Mouse (Mus musculus) stomach, embryonic 14.5 days (tissue): ENCODE measurements around the gene Casc1. TPM values are rescaled to one million over a fixed set of nuclear protein-coding genes. Genes with fewer than 3 reads are reported as not detected.

ENCODE experiments used
- ATAC-seq: fragments of 200-750 bp; cut with Nextera tagmentation; 2 replicates; pipeline ENCODE4 v1.8.0; 2017; ENCODE audit warnings: low read depth, moderate TSS enrichment; ENCODE audit not compliant: insufficient number of reproducible peaks, insufficient read depth, low FRiP score
- H3K27ac ChIP-seq: fragments of 300-500 bp; sonication (generic); 2 replicates; pipeline ENCODE4 v1.5.1; 2014; ENCODE audit warnings: mild to moderate bottlenecking, low read length, moderate library complexity, mixed read lengths
- H3K27me3 ChIP-seq: fragments of 300-500 bp; sonication (generic); 2 replicates; pipeline ENCODE4 v1.6.1; 2014; ENCODE audit warnings: low read length, control low read depth, mixed read lengths; ENCODE audit not compliant: control insufficient read depth, insufficient read depth
- H3K36me3 ChIP-seq: fragments of 300-500 bp; sonication (generic); 2 replicates; pipeline ENCODE4 v1.6.1; 2014; ENCODE audit warnings: mild to moderate bottlenecking, control low read depth, low read length, moderate library complexity, mixed read lengths; ENCODE audit not compliant: control insufficient read depth, insufficient read depth
- H3K4me1 ChIP-seq: fragments of 300-500 bp; sonication (generic); 2 replicates; pipeline ENCODE4 v1.6.1; 2014; ENCODE audit warnings: low read length, control low read depth, mixed read lengths; ENCODE audit not compliant: control insufficient read depth, insufficient read depth
- H3K4me2 ChIP-seq: fragments of 300-500 bp; sonication (generic); replicated peaks from 2 replicates; pipeline ENCODE4 v1.6.1; 2014; ENCODE audit warnings: low read depth, low read length, control low read depth
- H3K4me3 ChIP-seq: fragments of 300-500 bp; sonication (generic); 2 replicates; pipeline ENCODE4 v1.5.1; 2014; ENCODE audit warnings: low read depth, low read length, control low read depth
- H3K9ac ChIP-seq: fragments of 300-500 bp; sonication (generic); replicated peaks from 2 replicates; pipeline ENCODE4 v1.6.1; 2014; ENCODE audit warnings: low read depth, mild to moderate bottlenecking, control low read depth, low read length, moderate library complexity, mixed read lengths
- H3K9me3 ChIP-seq: fragments of 300-500 bp; sonication (generic); 2 replicates; pipeline ENCODE4 v1.6.1; 2016; ENCODE audit warnings: low read depth, low read length, control low read depth; ENCODE audit not compliant: control insufficient read depth
- WGBS: fragments of 180-500 bp; shearing (Covaris S2); extraction: QIAGEN DNeasy Blood & Tissue Kit; methylation state at CpG from one replicate; pipeline ENCODE4 v1.1.7; 2014; 5-methylcytosine and 5-hydroxymethylcytosine counted together
- polyA plus RNA-seq: library from polyadenylated mRNA; unstranded; fragments of >200 nt; fragmentation: Nextera tagmentation; extraction: Ambion mirVana; gene quantifications from 2 replicates; pipeline ENCODE4 v1.2.1, GENCODE M21; 2014

Gene Casc1
- 0.73 and 0.74 TPM in 2 replicates for polyA plus RNA-seq

DNA sequence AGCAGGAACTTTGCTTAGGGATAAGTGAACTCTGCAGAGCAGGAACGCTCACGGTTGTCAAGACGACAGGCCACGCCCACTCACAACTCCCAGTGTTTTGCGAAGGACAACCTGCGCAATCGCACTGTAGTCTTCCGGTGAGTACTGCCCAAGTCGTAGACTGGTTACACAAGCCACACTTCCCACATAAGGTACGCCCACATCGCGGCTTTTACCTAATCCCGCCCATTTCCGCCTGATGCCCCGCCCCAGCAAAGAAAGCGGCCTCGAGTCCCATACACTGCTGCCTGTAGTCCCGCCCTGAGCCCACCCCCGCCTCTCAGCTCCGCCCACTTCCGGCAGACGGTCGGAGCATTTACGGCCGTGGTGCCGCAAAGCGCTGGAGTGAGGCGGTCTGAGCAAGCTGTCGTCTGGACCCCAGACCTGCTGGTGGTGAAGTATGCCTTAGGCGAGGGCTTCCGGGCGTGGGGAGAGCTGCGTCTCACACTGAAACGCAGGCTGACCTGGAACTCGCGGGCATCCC, at the start of gene Casc1, which contains the start of gene Etfrf1:
Gene Casc1, minus strand, starts transcription at position 190 of the 523 bp plus-strand sequence.
Gene Etfrf1, plus strand, starts transcription at position 319 of the 523 bp plus-strand sequence.
- under 1% methylated on average over 35 of the region's 36 CpGs for WGBS
- ATAC-seq: peak; percentile 100
- peak within 1 kb of the TSS; percentile 83 for H3K4me2 ChIP-seq

DNA sequence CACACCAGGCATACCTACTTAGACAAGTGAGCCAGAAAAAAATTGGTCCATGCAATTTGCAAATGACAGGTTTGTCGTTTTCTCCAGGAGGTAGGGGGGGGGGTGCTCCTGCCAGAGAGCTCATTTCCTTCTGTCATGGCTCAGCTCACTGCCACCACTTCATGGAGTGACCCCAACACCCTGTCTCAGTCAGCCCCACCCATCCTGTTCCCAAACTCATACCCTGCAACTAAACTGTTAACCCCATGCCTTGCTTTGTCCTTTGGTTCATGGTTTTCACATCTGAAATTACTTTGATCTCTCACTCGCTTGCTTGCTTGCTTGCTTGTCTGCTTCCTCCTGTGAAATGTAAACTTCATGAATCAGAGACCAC, 45.9 kb upstream of the Casc1 start:
- H3K27ac ChIP-seq: peak overlapping the region; percentile 33; the same call in 1 of the 2 replicates
- no peak for ATAC-seq
- no peak overlapping the region for H3K4me3 ChIP-seq

More for the DNA sequence above, at the start of gene Casc1, which contains the start of gene Etfrf1:
- H3K27me3 ChIP-seq: no peaks in the 10 kb centered on the region
- peak within 1 kb of the TSS; percentile 77 for H3K4me3 ChIP-seq
- peaks cover 9% of the 10 kb centered on the region; the same call in 1 of the 2 replicates for H3K4me1 ChIP-seq
- peak within 1 kb of the TSS; percentile 96 for H3K27ac ChIP-seq
- peaks cover 4% of the 10 kb centered on the region for H3K36me3 ChIP-seq
- H3K9ac ChIP-seq: peak within 1 kb of the TSS; percentile 84
- no peaks in the 10 kb centered on the region for H3K9me3 ChIP-seq

DNA sequence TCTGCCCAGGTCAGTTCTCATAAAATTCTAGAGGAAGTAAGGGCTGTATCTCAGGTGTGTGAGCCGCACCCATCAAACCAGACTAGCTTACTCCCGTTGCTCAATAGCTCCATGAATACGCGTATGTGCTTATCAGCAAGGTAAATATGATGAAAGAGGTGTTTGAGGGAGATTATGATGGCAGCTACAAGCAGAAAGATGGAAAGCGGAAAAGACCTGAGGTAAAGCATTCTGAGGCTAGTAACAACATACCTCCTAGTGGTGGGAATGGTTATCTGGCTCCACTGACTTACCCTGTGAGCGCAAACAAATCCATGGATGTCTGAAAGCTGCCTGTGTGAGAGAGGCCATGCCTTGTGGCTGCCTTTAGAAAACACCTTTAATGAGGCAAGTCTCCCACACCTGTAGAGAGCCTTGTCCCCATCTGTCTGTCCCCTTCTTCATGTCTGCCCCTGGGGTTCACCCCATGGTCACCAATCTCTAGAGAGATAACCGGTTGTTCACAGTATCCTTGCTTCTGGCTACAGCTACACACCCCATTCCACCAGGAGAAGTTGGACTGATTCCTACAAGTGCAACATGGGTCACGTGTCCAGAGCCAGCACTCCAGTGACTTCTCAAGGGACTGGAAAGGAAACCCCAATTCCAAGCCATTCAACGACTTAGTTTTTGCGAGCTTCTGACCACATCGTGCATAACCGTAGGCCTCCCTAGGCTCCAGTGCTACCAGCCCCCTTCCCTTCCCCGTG, 45.3 kb upstream of the Casc1 start:
- no peak overlapping the region for H3K4me2 ChIP-seq
- 67% methylated on average over 13 of the region's 13 CpGs for WGBS
- no peak overlapping the region for H3K4me3 ChIP-seq
- H3K27ac ChIP-seq: peak overlapping the region; percentile 33; the same call in 1 of the 2 replicates
- H3K9ac ChIP-seq: no peak overlapping the region
- no peaks in the 10 kb centered on the region for H3K27me3 ChIP-seq
- no peaks in the 10 kb centered on the region for H3K9me3 ChIP-seq
- H3K4me1 ChIP-seq: peaks cover 4% of the 10 kb centered on the region; the same call in 1 of the 2 replicates
- H3K36me3 ChIP-seq: no peaks in the 10 kb centered on the region
- ATAC-seq: peak; percentile 84

More for the DNA sequence above, 45.9 kb upstream of the Casc1 start:
- Histone ChIP-seq H3K9ac (no peak overlapping the region), H3K27me3 (no peaks in the 10 kb centered on the region), H3K36me3 (no peaks in the 10 kb centered on the region), H3K4me2 (no peak overlapping the region), H3K4me1 (peaks cover 4% of the 10 kb centered on the region; the same call in 1 of the 2 replicates), H3K9me3 (no peaks in the 10 kb centered on the region)
- WGBS: 29% methylated on average over 2 of the region's 2 CpGs

DNA sequence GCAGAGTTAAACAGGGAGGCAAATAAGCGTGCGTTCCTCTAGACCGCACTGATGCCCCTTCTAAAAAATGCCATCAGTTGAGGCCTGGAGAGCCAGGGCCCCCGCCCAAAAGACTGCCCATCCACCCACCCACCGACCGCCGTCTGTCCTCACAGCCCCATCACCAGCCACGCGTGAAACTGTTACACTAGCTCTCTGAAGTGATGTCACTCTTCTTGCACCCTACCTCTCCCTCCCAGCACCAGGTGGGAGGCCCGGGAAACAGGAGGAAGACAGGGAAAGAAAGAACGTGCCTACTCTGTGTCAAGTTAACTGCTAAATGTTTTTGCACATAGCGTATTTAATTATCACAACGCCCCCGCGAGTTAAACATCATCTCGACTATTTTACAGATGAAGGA, 40.0 kb upstream of the Casc1 start:
- Histone ChIP-seq H3K9me3 (no peaks in the 10 kb centered on the region), H3K27ac (no peak overlapping the region; the same call in 1 of the 2 replicates), H3K4me3 (peak overlapping the region; percentile 93), H3K27me3 (no peaks in the 10 kb centered on the region), H3K9ac (peak overlapping the region; percentile 89; the same call in 1 of the 2 replicates), H3K4me2 (peak overlapping the region; percentile 45), H3K4me1 (peaks cover 11% of the 10 kb centered on the region), H3K36me3 (no peaks in the 10 kb centered on the region)
- 10% methylated on average over 16 of the region's 16 CpGs for WGBS
- ATAC-seq: 0 out of 2 replicates have a peak, but pooled peaks have one; percentile 2

DNA sequence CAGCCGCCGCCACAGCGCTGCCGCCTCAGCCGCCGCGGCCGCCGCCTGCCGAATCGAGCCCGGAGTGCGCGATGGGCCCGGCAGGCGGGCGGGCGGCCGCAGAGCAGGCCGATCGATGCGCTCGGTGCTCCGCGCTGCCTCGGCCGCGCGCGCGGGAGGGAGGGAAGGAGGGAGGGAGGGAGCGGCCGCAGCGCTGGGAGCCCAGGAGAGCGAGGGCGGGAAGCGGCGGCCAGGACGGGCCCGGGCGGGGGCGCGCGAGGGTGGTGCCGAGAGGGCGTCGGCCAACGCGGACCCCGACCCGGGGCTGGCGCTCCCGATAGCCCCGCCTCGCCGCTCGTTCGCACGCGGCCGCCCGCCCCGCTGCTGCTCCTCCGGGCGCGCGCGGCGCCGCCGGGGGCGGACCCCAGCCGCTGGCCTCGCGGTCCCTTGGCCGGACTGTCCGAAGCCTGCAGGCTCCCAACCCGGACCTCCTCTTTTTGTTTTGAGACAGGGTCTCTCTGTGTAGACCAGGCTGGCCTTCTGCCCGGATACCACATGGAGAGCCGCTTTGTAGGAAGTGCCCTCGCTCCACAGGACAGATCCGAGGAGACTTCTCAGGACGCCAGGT, 39.5 kb upstream of the Casc1 start, which contains the start of gene Kras:
Gene Kras, minus strand, starts transcription at position 55 of the 607 bp plus-strand sequence.
- Histone ChIP-seq H3K36me3 (no peaks in the 10 kb centered on the region), H3K27ac (peak within 1 kb of the TSS; percentile 74), H3K4me3 (peak within 1 kb of the TSS; percentile 93), H3K4me2 (peak within 1 kb of the TSS; percentile 67), H3K9ac (peak within 1 kb of the TSS; percentile 89), H3K9me3 (no peaks in the 10 kb centered on the region), H3K27me3 (no peaks in the 10 kb centered on the region), H3K4me1 (peaks cover 11% of the 10 kb centered on the region)
- peak; percentile 95 for ATAC-seq
- under 1% methylated on average over 53 of the region's 83 CpGs for WGBS

DNA sequence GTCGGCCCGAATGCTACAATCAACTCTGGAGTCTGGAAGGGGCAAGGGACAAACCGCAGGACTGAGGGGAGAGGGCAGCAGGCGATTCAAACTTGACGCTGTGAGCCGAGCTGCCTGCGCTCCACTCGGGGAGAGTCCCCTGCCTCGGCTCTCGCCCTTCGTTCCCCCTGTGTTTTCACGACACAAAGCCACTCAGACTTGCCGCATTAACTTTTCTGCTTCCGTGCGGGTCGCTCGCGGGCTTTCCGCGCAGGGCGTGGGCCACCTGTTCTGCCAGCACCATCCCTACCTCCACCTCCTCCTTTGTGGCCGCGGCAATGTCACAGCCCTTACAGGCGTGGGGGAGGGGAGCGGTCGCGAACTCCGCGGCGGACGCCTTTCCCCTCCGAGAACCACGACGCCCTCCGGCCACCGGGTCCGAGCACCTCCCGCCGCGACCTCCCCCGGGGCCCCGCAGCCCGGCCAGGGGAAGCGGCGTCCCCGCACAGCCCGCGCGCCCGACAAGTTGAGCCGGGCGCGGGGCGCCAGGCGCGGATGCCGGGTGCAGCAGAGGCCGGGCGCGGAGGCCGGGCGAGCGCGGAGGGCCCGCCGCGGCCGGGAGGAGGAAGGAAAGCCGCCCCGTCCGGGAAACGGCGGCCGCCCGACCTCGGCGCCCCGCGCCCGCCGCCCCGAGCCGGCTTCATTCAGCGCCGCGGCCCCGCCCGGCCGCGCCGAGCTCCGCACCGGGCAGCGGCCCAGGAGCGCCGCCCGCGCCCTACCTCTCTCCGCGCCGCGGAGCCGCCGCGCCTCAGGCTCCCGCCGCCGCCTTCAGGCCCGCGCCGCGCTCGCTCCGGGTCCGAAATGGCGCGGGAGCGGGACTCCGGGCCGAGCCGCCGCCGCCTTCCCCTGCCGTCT, 38.7 kb upstream of the Casc1 start:
- WGBS: under 1% methylated on average over 82 of the region's 124 CpGs
- peak overlapping the region; percentile 74 for H3K27ac ChIP-seq
- ATAC-seq: peak; percentile 51; the same call in 1 of the 2 replicates

DNA sequence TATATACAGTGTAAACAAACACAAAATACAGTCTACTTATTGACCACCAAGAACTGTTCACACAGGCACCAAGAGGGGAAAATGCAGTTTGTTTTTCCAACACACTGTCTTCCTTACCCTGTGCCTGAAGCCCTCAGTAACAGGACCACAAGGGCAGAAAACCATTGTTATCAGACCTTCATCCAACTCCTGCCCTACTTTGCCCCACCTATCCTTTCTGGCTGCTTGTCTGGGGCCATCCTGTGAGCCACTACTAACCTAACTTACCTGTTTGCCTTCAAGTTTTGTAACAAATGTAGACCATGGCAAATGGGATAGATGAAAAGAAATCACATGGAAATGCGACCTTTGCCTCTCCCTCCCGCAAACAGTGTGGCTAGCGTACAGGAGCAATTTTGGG, 37.1 kb upstream of the Casc1 start:
- Histone ChIP-seq H3K9me3 (no peaks in the 10 kb centered on the region), H3K9ac (no peak overlapping the region), H3K4me1 (peaks cover 11% of the 10 kb centered on the region), H3K27ac (no peak overlapping the region), H3K4me2 (peak overlapping the region; percentile 67; the same call in 1 of the 2 replicates), H3K36me3 (peaks cover 7% of the 10 kb centered on the region; the same call in 1 of the 2 replicates), H3K27me3 (no peaks in the 10 kb centered on the region), H3K4me3 (no peak overlapping the region)
- ATAC-seq: no peak
- 76% methylated on average over 3 of the region's 3 CpGs for WGBS

More for the DNA sequence above, 38.7 kb upstream of the Casc1 start:
- peak overlapping the region; percentile 93 for H3K4me3 ChIP-seq
- peaks cover 3% of the 10 kb centered on the region; the same call in 1 of the 2 replicates for H3K36me3 ChIP-seq
- peaks cover 11% of the 10 kb centered on the region for H3K4me1 ChIP-seq
- H3K27me3 ChIP-seq: no peaks in the 10 kb centered on the region
- H3K9ac ChIP-seq: peak overlapping the region; percentile 89
- no peaks in the 10 kb centered on the region for H3K9me3 ChIP-seq
- H3K4me2 ChIP-seq: peak overlapping the region; percentile 67
